Mouse (Mus musculus) midbrain, embryonic 14.5 days (tissue): ENCODE measurements around the gene Nlgn3. TPM values are rescaled to one million over a fixed set of nuclear protein-coding genes. Genes with fewer than 3 reads are reported as not detected.

ENCODE experiments used
- ATAC-seq: fragments of 200-750 bp; cut with Nextera tagmentation; 2 replicates; pipeline ENCODE4 v1.8.0; 2017; ENCODE audit warnings: moderate number of reproducible peaks, moderate library complexity; ENCODE audit not compliant: low FRiP score, low TSS enrichment
- DNase-seq: peaks from one replicate; pipeline ENCODE4 v3.0.0-alpha.2; 2015
- H3K27ac ChIP-seq: fragments of 300-500 bp; sonication (generic); replicated peaks from 2 replicates; pipeline ENCODE4 v1.5.1; 2014; ENCODE audit warnings: mild to moderate bottlenecking, low read depth, low read length, moderate library complexity
- H3K27me3 ChIP-seq: fragments of 300-500 bp; sonication (generic); 2 replicates; pipeline ENCODE4 v1.6.1; 2014; ENCODE audit warnings: low read length, control low read depth, mixed read lengths; ENCODE audit not compliant: control insufficient read depth, insufficient read depth
- H3K36me3 ChIP-seq: fragments of 300-500 bp; sonication (generic); 2 replicates; pipeline ENCODE4 v1.6.1; 2014; ENCODE audit warnings: low read length, control low read depth; ENCODE audit not compliant: control insufficient read depth, insufficient read depth
- H3K4me1 ChIP-seq: fragments of 300-500 bp; sonication (generic); 2 replicates; pipeline ENCODE4 v1.6.1; 2014; ENCODE audit warnings: mild to moderate bottlenecking, antibody characterized with exemption, low read length, control low read depth; ENCODE audit not compliant: control insufficient read depth, insufficient read depth
- H3K4me2 ChIP-seq: fragments of 300-500 bp; sonication (generic); 2 replicates; pipeline ENCODE4 v1.6.1; 2014; ENCODE audit warnings: mild to moderate bottlenecking, low read length, moderate library complexity
- H3K4me3 ChIP-seq: fragments of 300-500 bp; sonication (generic); replicated peaks from 2 replicates; pipeline ENCODE4 v1.5.1; 2014; ENCODE audit warnings: low read depth, low read length
- H3K9ac ChIP-seq: fragments of 300-500 bp; sonication (generic); replicated peaks from 2 replicates; pipeline ENCODE4 v1.6.1; 2014; ENCODE audit warnings: mild to moderate bottlenecking, low read length, moderate library complexity
- H3K9me3 ChIP-seq: fragments of 300-500 bp; sonication (generic); 2 replicates; pipeline ENCODE4 v1.6.1; 2016; ENCODE audit warnings: low read length, control low read depth, mixed read lengths; ENCODE audit not compliant: control insufficient read depth
- WGBS: fragments of 180-500 bp; shearing (Covaris S2); extraction: QIAGEN DNeasy Blood & Tissue Kit; methylation state at CpG from one replicate; pipeline ENCODE4 v1.1.7; 2014; 5-methylcytosine and 5-hydroxymethylcytosine counted together
- polyA plus RNA-seq: library from polyadenylated mRNA; unstranded; fragments of >200 nt; fragmentation: Nextera tagmentation; extraction: Ambion mirVana; gene quantifications from 2 replicates; pipeline ENCODE4 v1.2.1, GENCODE M21; 2014

Nlgn3 gene
- polyA plus RNA-seq, 1 experiment from 2014 or later: 99.2 TPM

DNA sequence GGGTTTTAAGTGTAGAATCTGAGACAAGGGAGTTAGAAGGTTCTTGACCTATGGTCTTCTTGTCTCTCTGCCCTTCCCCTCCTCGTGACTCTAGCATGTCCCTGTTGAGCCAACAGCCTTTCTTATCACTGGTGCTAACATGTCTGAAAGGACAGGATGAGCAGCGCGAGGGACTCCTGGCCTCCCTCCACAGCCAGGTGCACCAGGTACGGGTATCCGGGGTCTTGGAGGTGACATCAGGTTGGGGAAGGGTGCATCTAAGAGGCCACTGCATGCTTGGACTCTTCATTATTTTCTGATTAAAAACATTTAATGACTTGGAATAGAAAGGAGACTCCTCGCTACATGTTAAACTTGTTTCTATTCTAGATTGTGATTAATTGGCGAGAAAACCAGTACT, 9.9 kb upstream of the Nlgn3 start:
- DNase-seq (no peak), ATAC-seq (no peak)
- no peaks in the 10 kb centered on the region for H3K27me3 ChIP-seq
- H3K4me1 ChIP-seq: no peaks in the 10 kb centered on the region
- no peak overlapping the region for H3K27ac ChIP-seq
- H3K9me3 ChIP-seq: no peaks in the 10 kb centered on the region
- WGBS: 91% methylated on average over 7 of the region's 7 CpGs
- no peak overlapping the region for H3K4me3 ChIP-seq
- no peak overlapping the region for H3K4me2 ChIP-seq
- H3K9ac ChIP-seq: no peak overlapping the region
- H3K36me3 ChIP-seq: peaks cover 70% of the 10 kb centered on the region

DNA sequence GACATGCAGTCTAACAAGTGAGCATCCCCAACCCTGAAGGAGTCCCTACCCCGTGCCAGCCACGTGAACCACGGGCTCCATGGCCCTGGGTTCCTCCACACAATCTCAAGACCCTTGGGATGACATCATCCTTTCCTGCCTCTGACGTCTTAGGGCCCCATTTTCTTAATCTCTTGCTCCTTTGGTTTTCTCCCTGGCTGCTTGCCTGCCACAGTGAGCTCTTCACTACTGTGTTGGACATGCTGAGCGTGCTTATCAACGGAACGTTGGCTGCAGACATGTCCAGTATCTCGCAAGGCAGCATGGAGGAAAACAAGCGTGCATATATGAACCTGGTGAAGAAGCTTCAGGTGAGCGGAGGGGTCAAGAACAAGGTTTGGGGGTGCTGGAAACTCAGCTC, 8.9 kb upstream of the Nlgn3 start:
- H3K4me1 ChIP-seq: no peaks in the 10 kb centered on the region
- H3K27ac ChIP-seq: no peak overlapping the region
- no peak overlapping the region for H3K4me2 ChIP-seq
- DNase-seq (no peak), ATAC-seq (no peak)
- H3K4me3 ChIP-seq: no peak overlapping the region
- no peak overlapping the region for H3K9ac ChIP-seq
- WGBS: 89% methylated on average over 10 of the region's 10 CpGs
- no peaks in the 10 kb centered on the region for H3K27me3 ChIP-seq
- H3K36me3 ChIP-seq: peaks cover 62% of the 10 kb centered on the region
- no peaks in the 10 kb centered on the region for H3K9me3 ChIP-seq

DNA sequence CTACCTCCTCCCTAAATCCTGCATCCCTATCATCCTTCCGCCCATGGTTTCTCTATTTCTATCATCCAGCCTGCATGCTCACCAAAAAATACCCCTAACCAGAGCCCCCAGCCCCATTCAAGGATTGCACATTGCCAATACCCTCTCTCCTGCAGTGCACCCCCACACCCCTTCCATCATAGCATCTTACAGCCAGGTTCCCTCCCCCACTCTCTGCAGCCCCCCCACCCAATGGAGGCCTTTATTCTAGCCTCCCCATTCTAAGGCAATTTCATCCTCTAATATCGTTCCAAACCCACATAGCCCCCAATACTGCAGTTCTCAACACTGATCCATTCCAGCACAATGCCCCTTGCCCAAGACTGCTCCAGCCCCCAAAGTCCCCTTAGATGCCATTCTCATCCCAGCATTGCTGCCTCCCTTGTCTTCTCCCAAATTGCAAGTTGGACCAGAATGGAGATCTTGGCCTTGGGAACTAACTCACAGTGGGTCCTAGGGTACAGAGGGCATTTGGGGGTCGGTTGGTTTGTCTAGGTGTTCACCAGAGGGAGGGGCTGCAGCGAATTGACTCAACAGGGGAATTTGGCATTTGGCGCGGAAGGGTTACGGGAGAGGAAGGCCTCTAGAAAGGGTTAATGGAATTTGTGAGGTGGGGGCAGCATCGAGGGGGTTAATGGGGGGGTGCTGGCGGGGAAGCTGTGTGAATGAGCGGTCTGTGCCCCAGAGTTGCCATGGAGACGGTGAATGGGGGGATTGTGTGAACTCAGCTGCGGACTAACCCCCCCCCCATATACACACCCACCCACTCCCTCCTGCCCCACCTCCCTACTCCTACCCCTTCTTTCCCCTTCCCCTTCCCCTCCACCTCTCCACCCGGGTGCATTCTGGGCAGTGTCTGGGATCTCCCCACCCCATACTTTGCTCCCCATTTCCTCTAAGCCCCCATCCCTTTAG, 782 bp downstream of the Nlgn3 start:
- WGBS: 28% methylated on average over 12 of the region's 13 CpGs
- peak overlapping the region; percentile 44 for H3K4me3 ChIP-seq
- peak overlapping the region; percentile 86 for H3K27ac ChIP-seq
- peaks cover 18% of the 10 kb centered on the region; the same call in 1 of the 2 replicates for H3K36me3 ChIP-seq
- H3K4me1 ChIP-seq: peaks cover 21% of the 10 kb centered on the region
- ATAC-seq (peak; percentile 73), DNase-seq (peak; percentile 79)
- no peaks in the 10 kb centered on the region for H3K9me3 ChIP-seq
- H3K27me3 ChIP-seq: no peaks in the 10 kb centered on the region
- H3K4me2 ChIP-seq: peak overlapping the region; percentile 56
- peak overlapping the region; percentile 54 for H3K9ac ChIP-seq

GRCm38 (mm10) chrX:101300427-101301030, 1.6 kb downstream of the Nlgn3 start:
- peaks cover 13% of the 10 kb centered on the region; the same call in 1 of the 2 replicates for H3K36me3 ChIP-seq
- H3K9me3 ChIP-seq: no peaks in the 10 kb centered on the region
- ATAC-seq: peak; percentile 42
- peak overlapping the region; percentile 54 for H3K9ac ChIP-seq
- peak; percentile 70 for DNase-seq
- H3K27me3 ChIP-seq: no peaks in the 10 kb centered on the region
- peak overlapping the region; percentile 56 for H3K4me2 ChIP-seq
- peaks cover 21% of the 10 kb centered on the region for H3K4me1 ChIP-seq
- peak overlapping the region; percentile 44 for H3K4me3 ChIP-seq
- WGBS: 30% methylated on average over 13 of the region's 13 CpGs
- peak overlapping the region; percentile 86 for H3K27ac ChIP-seq

GRCm38 (mm10) chrX:101301654-101302053, 2.7 kb downstream of the Nlgn3 start:
- H3K27me3 ChIP-seq: no peaks in the 10 kb centered on the region
- no peak overlapping the region for H3K27ac ChIP-seq
- peak overlapping the region; percentile 56 for H3K4me2 ChIP-seq
- WGBS: 56% methylated on average over 9 of the region's 9 CpGs
- ATAC-seq: no peak
- 0 out of 2 replicates have a peak, but pooled peaks cover 6% of the 10 kb centered on the region for H3K36me3 ChIP-seq
- no peaks in the 10 kb centered on the region for H3K9me3 ChIP-seq
- DNase-seq: peak; percentile 27
- peaks cover 21% of the 10 kb centered on the region for H3K4me1 ChIP-seq
- H3K9ac ChIP-seq: peak overlapping the region; percentile 54; the same call in 1 of the 2 replicates
- H3K4me3 ChIP-seq: peak overlapping the region; percentile 44

DNA sequence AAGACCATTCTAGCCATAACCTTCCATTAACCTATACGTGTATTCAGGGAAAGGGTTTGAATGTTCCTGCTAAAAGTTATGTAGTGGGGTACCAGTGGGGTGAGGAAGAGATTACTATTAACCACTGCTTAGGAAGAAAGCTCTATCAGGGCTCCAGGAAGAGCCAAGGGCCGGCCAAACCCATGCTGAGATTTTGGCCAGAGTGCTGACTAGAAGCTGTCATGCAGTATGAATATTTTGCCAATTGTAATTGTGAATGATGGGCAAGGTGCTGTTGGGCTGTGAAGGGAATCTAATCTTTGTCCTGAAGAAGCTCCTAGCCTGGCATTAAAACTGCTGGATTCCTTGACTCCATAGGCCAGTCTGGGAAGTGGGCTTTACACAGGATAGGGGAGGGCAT, 5.7 kb downstream of the Nlgn3 start:
- Histone ChIP-seq H3K27me3 (no peaks in the 10 kb centered on the region), H3K27ac (no peak overlapping the region), H3K4me1 (peaks cover 18% of the 10 kb centered on the region), H3K9ac (no peak overlapping the region), H3K9me3 (no peaks in the 10 kb centered on the region), H3K36me3 (peaks cover 19% of the 10 kb centered on the region), H3K4me2 (no peak overlapping the region), H3K4me3 (no peak overlapping the region)
- DNase-seq (no peak), ATAC-seq (no peak)
- WGBS: 23% methylated on average over 2 of the region's 2 CpGs

- Histone ChIP-seq H3K27me3 (no peaks in the 10 kb centered on the region), H3K27ac (no peak overlapping the region), H3K4me2 (no peak overlapping the region), H3K9me3 (no peaks in the 10 kb centered on the region), H3K4me3 (no peak overlapping the region), H3K9ac (no peak overlapping the region), H3K4me1 (no peaks in the 10 kb centered on the region), H3K36me3 (peaks cover 49% of the 10 kb centered on the region)
- ATAC-seq (no peak), DNase-seq (no peak)
- 90% methylated on average over 5 of the region's 5 CpGs for WGBS
Observed at GRCm38 (mm10) chrX:101309299-101309698, 10.3 kb downstream of the Nlgn3 start.

- DNase-seq: peak; percentile 74
- H3K27me3 ChIP-seq: no peaks in the 10 kb centered on the region
- no peak overlapping the region; the same call in 1 of the 2 replicates for H3K27ac ChIP-seq
- H3K4me1 ChIP-seq: no peaks in the 10 kb centered on the region
- no peak for ATAC-seq
- WGBS: 32% methylated on average over 6 of the region's 6 CpGs
- H3K9me3 ChIP-seq: no peaks in the 10 kb centered on the region
- H3K36me3 ChIP-seq: peaks cover 57% of the 10 kb centered on the region
- no peak overlapping the region for H3K9ac ChIP-seq
- no peak overlapping the region; the same call in 1 of the 2 replicates for H3K4me2 ChIP-seq
- H3K4me3 ChIP-seq: no peak overlapping the region
Observed at GRCm38 (mm10) chrX:101313625-101314359, 14.8 kb downstream of the Nlgn3 start.
